Mouse (Mus musculus) thymus, adult 2 months (tissue): ENCODE measurements around the gene Itgb4. TPM values are rescaled to one million over a fixed set of nuclear protein-coding genes. Genes with fewer than 3 reads are reported as not detected.

Source experiments
- DNase-seq: peaks from one replicate; pipeline ENCODE4 v3.0.0; 2021
- H3K27ac ChIP-seq: fragments of 200-500 bp; 2 replicates; pipeline ENCODE4 v1.5.1; 2012; ENCODE audit warnings: low read length, control low read depth; ENCODE audit not compliant: control insufficient read depth, insufficient read depth
- H3K27me3 ChIP-seq: fragments of 200-500 bp; 2 replicates; pipeline ENCODE4 v1.6.1; 2012; ENCODE audit warnings: mild to moderate bottlenecking, low read length, moderate library complexity, mixed read lengths; ENCODE audit not compliant: control insufficient read depth, insufficient read depth
- H3K36me3 ChIP-seq: fragments of 200-500 bp; 2 replicates; pipeline ENCODE4 v1.6.1; 2012; ENCODE audit warnings: mild to moderate bottlenecking, low read length, moderate library complexity; ENCODE audit not compliant: control insufficient read depth, insufficient read depth
- H3K4me1 ChIP-seq: fragments of 200-500 bp; replicated peaks from 2 replicates; pipeline ENCODE4 v1.6.1; 2012; ENCODE audit warnings: low read length; ENCODE audit not compliant: control insufficient read depth, insufficient read depth
- H3K4me3 ChIP-seq: fragments of 200-500 bp; 2 replicates; pipeline ENCODE4 v1.5.1; 2012; ENCODE audit warnings: mild to moderate bottlenecking, low read length, control low read depth, moderate library complexity; ENCODE audit not compliant: control insufficient read depth, insufficient read depth
- CTCF ChIP-seq: fragments of 200-500 bp; IDR thresholded peaks from 2 replicates; pipeline ENCODE4 v1.5.1; 2012; ENCODE audit warnings: mild to moderate bottlenecking, control low read depth, low read length, moderate library complexity, borderline replicate concordance; ENCODE audit not compliant: control insufficient read depth, poor library complexity, insufficient read depth; ENCODE audit errors: extremely low read depth
- POLR2A ChIP-seq: fragments of 200-500 bp; IDR thresholded peaks from 2 replicates; pipeline ENCODE4 v1.6.1; 2012; ENCODE audit warnings: mild to moderate bottlenecking, low read length, control low read depth, moderate library complexity; ENCODE audit not compliant: control insufficient read depth, poor library complexity, insufficient read depth; ENCODE audit errors: extremely low read depth
- WGBS: fragments of 180-500 bp; shearing (Covaris S2); methylation state at CpG from one replicate; pipeline ENCODE4 v1.1.7; 2018; 5-methylcytosine and 5-hydroxymethylcytosine counted together
- polyA plus RNA-seq: library from polyadenylated mRNA; depleted of rRNA; stranded (reverse); fragments of >200 nt; gene quantifications from 2 replicates; pipeline ENCODE4 v1.2.3, GENCODE M21; 2012

The Itgb4 gene
- polyA plus RNA-seq, 1 experiment = 20.8 TPM

GRCm38 (mm10) chr11:115954712-115955111, 19.8 kb upstream of the Itgb4 start:
- no peak for DNase-seq
- Histone ChIP-seq H3K27ac (no peak overlapping the region), H3K4me3 (no peak overlapping the region), H3K36me3 (peaks cover 35% of the 10 kb centered on the region), H3K27me3 (no peaks in the 10 kb centered on the region), H3K4me1 (no peaks in the 10 kb centered on the region)
- WGBS = 82% methylated on average over 5 of the region's 5 CpGs
- TF ChIP-seq CTCF = no peak
- TF ChIP-seq POLR2A = no peak

- H3K27ac ChIP-seq = peak overlapping the region; percentile 10; the same call in 1 of the 2 replicates
- no peak for DNase-seq
- 70% methylated on average over 10 of the region's 10 CpGs for WGBS
- TF ChIP-seq CTCF (no peak), POLR2A (no peak)
- no peaks in the 10 kb centered on the region for H3K4me1 ChIP-seq
- H3K27me3 ChIP-seq = no peaks in the 10 kb centered on the region
- H3K36me3 ChIP-seq = peaks cover 42% of the 10 kb centered on the region
- H3K4me3 ChIP-seq = no peak overlapping the region
Measured at GRCm38 (mm10) chr11:115955195-115955858, 19.2 kb upstream of the Itgb4 start.

GRCm38 (mm10) chr11:115956453-115956852, 18.1 kb upstream of the Itgb4 start:
- Histone ChIP-seq H3K27me3 (no peaks in the 10 kb centered on the region), H3K36me3 (peaks cover 53% of the 10 kb centered on the region), H3K4me3 (no peak overlapping the region), H3K27ac (no peak overlapping the region), H3K4me1 (no peaks in the 10 kb centered on the region)
- TF ChIP-seq CTCF (no peak), POLR2A (no peak)
- WGBS = 87% methylated on average over 4 of the region's 4 CpGs
- DNase-seq = no peak

- DNase-seq = no peak
- H3K36me3 ChIP-seq = peaks cover 52% of the 10 kb centered on the region
- no peak for TF ChIP-seq POLR2A
- no peak for TF ChIP-seq CTCF
- no peak overlapping the region for H3K4me3 ChIP-seq
- WGBS = 94% methylated on average over 7 of the region's 7 CpGs
- no peaks in the 10 kb centered on the region for H3K27me3 ChIP-seq
- H3K27ac ChIP-seq = peak overlapping the region; percentile 19; the same call in 1 of the 2 replicates
- no peaks in the 10 kb centered on the region for H3K4me1 ChIP-seq
Measured at GRCm38 (mm10) chr11:115957971-115958370, 16.5 kb upstream of the Itgb4 start.

GRCm38 (mm10) chr11:115959018-115959417, 15.5 kb upstream of the Itgb4 start:
- TF ChIP-seq POLR2A = no peak
- TF ChIP-seq CTCF = no peak
- 99% methylated on average over 9 of the region's 9 CpGs for WGBS
- Histone ChIP-seq H3K4me1 (no peaks in the 10 kb centered on the region), H3K27me3 (no peaks in the 10 kb centered on the region), H3K4me3 (no peak overlapping the region), H3K36me3 (peaks cover 55% of the 10 kb centered on the region), H3K27ac (no peak overlapping the region)
- DNase-seq = no peak

GRCm38 (mm10) chr11:115962651-115963412, 11.7 kb upstream of the Itgb4 start:
- Histone ChIP-seq H3K27me3 (no peaks in the 10 kb centered on the region), H3K27ac (no peak overlapping the region), H3K4me1 (no peaks in the 10 kb centered on the region), H3K36me3 (peaks cover 64% of the 10 kb centered on the region), H3K4me3 (no peak overlapping the region)
- WGBS = 99% methylated on average over 9 of the region's 9 CpGs
- no peak for DNase-seq
- TF ChIP-seq CTCF (no peak), POLR2A (no peak)
